Mouse (Mus musculus): Measurements from ENCODE around the gene Smim8. TPM values are rescaled to one million over a fixed set of nuclear protein-coding genes. Genes with fewer than 3 reads are reported as not detected.
"Not testable (repeated sequence)": the region's sequence is repeated elsewhere in the genome, so short reads cannot be mapped to it uniquely, and the experiment has no call there.

The Smim8 gene
- polyA plus RNA-seq, 1 experiment: 5.0 TPM

GRCm38 (mm10) chr4:34784865-34785264 is 6.6 kb upstream of the Smim8 start:
- H3K27me3 ChIP-seq (replicated peaks): peaks cover 10% of the 10 kb centered on the region
- no peaks in the 10 kb centered on the region for H3K36me3 ChIP-seq (replicated peaks; ENCODE audit: low read length)
- peaks cover 6% of the 10 kb centered on the region for H3K4me1 ChIP-seq
- no peak for TF ChIP-seq FLI1 (IDR thresholded peaks at IDR 0.05; ENCODE audit: low read length)
- no peak for TF ChIP-seq GATA1 (IDR thresholded peaks at IDR 0.05; ENCODE audit: borderline replicate concordance, low read length)
- 0 out of 2 replicates have a peak, but pooled peaks cover 2% of the 10 kb centered on the region for H3K9me3 ChIP-seq
- H3K4me3 ChIP-seq (replicated peaks): no peak overlapping the region

DNA sequence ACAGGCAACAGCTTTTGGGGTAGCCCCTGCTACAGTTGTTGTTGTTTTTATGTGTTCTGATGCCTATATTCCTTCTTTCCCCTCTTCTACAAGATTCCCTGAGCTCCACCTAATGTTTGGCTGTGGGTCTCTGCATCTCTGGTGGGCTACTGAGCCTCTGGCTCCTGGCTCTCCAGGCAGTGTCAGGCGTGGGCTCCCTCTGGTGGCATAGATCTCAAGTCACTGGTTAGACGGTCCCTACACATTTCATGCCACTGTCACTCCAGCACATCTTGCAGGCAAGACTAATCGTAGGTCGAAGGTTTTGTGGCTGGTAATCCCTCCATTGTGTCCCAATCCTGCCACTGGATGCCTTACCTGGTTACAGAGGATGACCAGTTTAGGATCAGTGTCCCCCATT is 4.5 kb upstream of the Smim8 start:
- Histone ChIP-seq H3K9me3 (0 out of 2 replicates have a peak, but pooled peaks cover 2% of the 10 kb centered on the region), H3K27me3 (replicated peaks) (peaks cover 10% of the 10 kb centered on the region), H3K36me3 (replicated peaks; ENCODE audit: low read length) (no peaks in the 10 kb centered on the region), H3K4me3 (replicated peaks) (no peak overlapping the region), H3K4me1 (peaks cover 6% of the 10 kb centered on the region)
- TF ChIP-seq GATA1 (IDR thresholded peaks at IDR 0.05; ENCODE audit: borderline replicate concordance, low read length) (no peak), FLI1 (IDR thresholded peaks at IDR 0.05; ENCODE audit: low read length) (no peak)

GRCm38 (mm10) chr4:34771652-34772371 is 6.4 kb downstream of the Smim8 start:
- H3K27me3 ChIP-seq (replicated peaks): no peaks in the 10 kb centered on the region

DNA sequence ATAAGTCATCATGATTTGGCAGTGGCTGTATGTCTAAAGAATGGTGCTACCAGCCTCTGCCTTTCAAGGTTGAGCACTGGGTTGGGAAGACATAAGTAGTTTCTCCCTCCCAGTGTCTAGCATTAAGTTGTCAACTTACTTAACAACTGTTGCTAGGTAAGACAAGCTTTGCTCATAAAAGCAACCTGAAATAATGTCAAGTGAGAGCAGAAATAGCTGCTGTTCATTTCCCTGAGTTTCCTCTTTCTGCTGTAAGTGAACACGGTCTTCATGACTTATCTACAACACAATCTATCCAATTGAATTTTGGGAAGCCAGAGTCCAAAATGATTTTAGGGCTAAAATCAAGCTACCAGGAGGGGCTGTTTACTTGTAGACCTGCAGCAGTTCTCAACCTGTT is 22.1 kb downstream of the Smim8 start, which contains the start of gene Gm136:
Gene Gm136 (minus strand): TSS at position 101 of the 400 bp plus-strand sequence.
- Histone ChIP-seq H3K9me3 (no peaks in the 10 kb centered on the region), H3K27me3 (replicated peaks) (no peaks in the 10 kb centered on the region), H3K36me3 (replicated peaks; ENCODE audit: low read length) (no peaks in the 10 kb centered on the region), H3K4me3 (replicated peaks) (no peak within 1 kb of the TSS), H3K4me1 (no peaks in the 10 kb centered on the region)
- TF ChIP-seq FLI1 (IDR thresholded peaks at IDR 0.05; ENCODE audit: low read length): no peak
- no peak for TF ChIP-seq GATA1 (IDR thresholded peaks at IDR 0.05; ENCODE audit: borderline replicate concordance, low read length)

More at GRCm38 (mm10) chr4:34771652-34772371, 6.4 kb downstream of the Smim8 start:
- no peaks in the 10 kb centered on the region for H3K9me3 ChIP-seq
- TF ChIP-seq GATA1 (IDR thresholded peaks at IDR 0.05; ENCODE audit: borderline replicate concordance, low read length): no peak
- no peak for TF ChIP-seq FLI1 (IDR thresholded peaks at IDR 0.05; ENCODE audit: low read length)
- peaks cover 25% of the 10 kb centered on the region for H3K36me3 ChIP-seq (replicated peaks; ENCODE audit: low read length)
- H3K4me1 ChIP-seq: peaks cover 11% of the 10 kb centered on the region
- no peak overlapping the region for H3K4me3 ChIP-seq (replicated peaks)

- Histone ChIP-seq H3K27me3 (replicated peaks) (no peaks in the 10 kb centered on the region), H3K9me3 (no peaks in the 10 kb centered on the region), H3K4me1 (peaks cover 16% of the 10 kb centered on the region), H3K4me3 (replicated peaks) (no peak overlapping the region), H3K36me3 (replicated peaks; ENCODE audit: low read length) (no peaks in the 10 kb centered on the region)
- TF ChIP-seq FLI1 (IDR thresholded peaks at IDR 0.05; ENCODE audit: low read length): no peak
These were observed 29.0 kb downstream of the Smim8 start for GRCm38 (mm10) chr4:34749236-34749635.

DNA sequence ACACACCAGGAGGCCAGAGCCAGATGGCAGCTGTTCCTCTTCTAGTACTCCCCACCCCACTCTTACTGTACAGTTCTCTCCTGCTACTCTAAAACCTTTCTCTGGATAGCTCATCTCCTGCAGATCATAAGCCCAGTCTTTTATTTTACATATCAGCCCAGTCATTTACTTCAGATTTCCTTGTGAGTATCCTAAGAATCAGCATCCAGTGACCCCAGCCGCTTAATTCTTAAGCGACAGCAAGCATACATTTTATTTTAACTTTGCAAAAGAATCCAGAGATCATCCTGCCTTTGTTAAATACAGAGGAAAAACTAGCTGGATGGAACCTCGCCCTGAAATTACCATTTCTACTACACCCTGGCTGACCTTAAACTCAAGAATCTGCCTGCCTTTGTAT is 43.8 kb downstream of the Smim8 start:
- Histone ChIP-seq H3K4me1 (peaks cover 11% of the 10 kb centered on the region), H3K4me3 (replicated peaks) (no peak overlapping the region), H3K9me3 (peaks cover 7% of the 10 kb centered on the region; the same call in 1 of the 2 replicates), H3K27me3 (replicated peaks) (peaks cover 7% of the 10 kb centered on the region), H3K36me3 (replicated peaks; ENCODE audit: low read length) (no peaks in the 10 kb centered on the region)
- no peak for TF ChIP-seq GATA1 (IDR thresholded peaks at IDR 0.05; ENCODE audit: borderline replicate concordance, low read length)
- no peak for TF ChIP-seq FLI1 (IDR thresholded peaks at IDR 0.05; ENCODE audit: low read length)

- not testable (repeated sequence) for H3K9me3 ChIP-seq; H3K36me3 ChIP-seq (replicated peaks; ENCODE audit: low read length); H3K27me3 ChIP-seq (replicated peaks)
- Histone ChIP-seq H3K4me1 (peaks cover 12% of the 10 kb centered on the region), H3K4me3 (replicated peaks) (peak overlapping the region; percentile 54)
These were observed 44.8 kb downstream of the Smim8 start for GRCm38 (mm10) chr4:34733415-34733814.

- Histone ChIP-seq H3K36me3 (replicated peaks; ENCODE audit: low read length) (no peaks in the 10 kb centered on the region), H3K4me3 (replicated peaks) (peak within 1 kb of the TSS; percentile 94), H3K27me3 (replicated peaks) (peaks cover 5% of the 10 kb centered on the region), H3K4me1 (peaks cover 12% of the 10 kb centered on the region), H3K9me3 (peaks cover 3% of the 10 kb centered on the region; the same call in 1 of the 2 replicates)
- no peak for TF ChIP-seq FLI1 (IDR thresholded peaks at IDR 0.05; ENCODE audit: low read length)
- no peak for TF ChIP-seq GATA1 (IDR thresholded peaks at IDR 0.05; ENCODE audit: borderline replicate concordance, low read length)
These were observed 48.3 kb downstream of the Smim8 start, which contains the start of gene Cfap206 for GRCm38 (mm10) chr4:34729851-34730341. Gene Cfap206, minus strand, starts transcription at chr4:34730206.

DNA sequence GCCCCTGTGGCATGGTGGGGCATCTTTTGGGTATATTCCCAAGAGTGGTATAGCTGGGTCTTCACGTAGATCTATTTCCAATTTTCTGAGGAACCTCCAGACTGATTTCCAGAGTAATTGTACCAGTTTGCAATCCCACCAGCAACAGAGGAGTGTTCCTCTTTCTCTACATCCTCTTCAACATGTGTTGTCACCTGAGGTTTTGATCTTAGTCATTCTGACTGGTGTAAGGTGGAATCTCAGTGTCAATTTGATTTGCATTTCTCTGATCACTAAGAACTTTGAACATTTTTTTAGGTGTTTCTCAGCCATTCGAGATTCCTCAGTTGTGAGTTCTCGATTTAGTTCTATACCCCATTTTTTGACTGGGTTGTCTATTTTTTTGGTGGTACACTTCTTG is 52.5 kb downstream of the Smim8 start:
- H3K9me3 ChIP-seq; H3K27me3 ChIP-seq (replicated peaks); H3K4me1 ChIP-seq; H3K4me3 ChIP-seq (replicated peaks); H3K36me3 ChIP-seq (replicated peaks; ENCODE audit: low read length): not testable (repeated sequence)

- H3K36me3 ChIP-seq (replicated peaks; ENCODE audit: low read length): no peaks in the 10 kb centered on the region
- no peak overlapping the region for H3K4me3 ChIP-seq (replicated peaks)
- H3K27me3 ChIP-seq (replicated peaks): peaks cover 2% of the 10 kb centered on the region
- TF ChIP-seq GATA1 (IDR thresholded peaks at IDR 0.05; ENCODE audit: borderline replicate concordance, low read length) (no peak), FLI1 (IDR thresholded peaks at IDR 0.05; ENCODE audit: low read length) (no peak)
- no peaks in the 10 kb centered on the region for H3K4me1 ChIP-seq
- H3K9me3 ChIP-seq: peaks cover 18% of the 10 kb centered on the region
These were observed 53.9 kb downstream of the Smim8 start for GRCm38 (mm10) chr4:34724306-34724705.

Data from megakaryocyte, embryonic 14.5 days (primary cell).